Mouse (Mus musculus): ENCODE data around the gene Pigk.

The Pigk gene

DNA sequence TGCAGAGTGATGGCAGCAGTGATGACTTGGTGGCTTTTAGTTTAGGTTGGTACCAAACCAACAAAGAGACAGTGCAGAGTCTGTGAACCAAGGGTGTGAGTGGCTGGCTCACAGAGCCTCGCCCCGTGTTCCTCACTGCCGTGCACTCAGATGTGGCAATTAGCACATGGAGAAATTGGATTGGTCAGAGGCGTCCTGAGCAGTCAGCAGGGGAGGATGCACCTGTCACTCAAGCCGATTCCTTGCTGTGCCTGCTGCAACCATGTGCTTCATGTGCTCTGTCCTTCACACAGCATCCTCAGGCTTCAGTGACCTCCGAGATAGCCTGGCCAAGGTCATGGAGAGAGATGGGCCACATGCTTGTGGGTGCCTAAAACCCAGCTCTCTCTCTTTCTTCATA is 14.3 kb downstream of the Pigk start:
- no peak for DNase-seq (ENCODE audit: low read depth, low spot score)

DNA sequence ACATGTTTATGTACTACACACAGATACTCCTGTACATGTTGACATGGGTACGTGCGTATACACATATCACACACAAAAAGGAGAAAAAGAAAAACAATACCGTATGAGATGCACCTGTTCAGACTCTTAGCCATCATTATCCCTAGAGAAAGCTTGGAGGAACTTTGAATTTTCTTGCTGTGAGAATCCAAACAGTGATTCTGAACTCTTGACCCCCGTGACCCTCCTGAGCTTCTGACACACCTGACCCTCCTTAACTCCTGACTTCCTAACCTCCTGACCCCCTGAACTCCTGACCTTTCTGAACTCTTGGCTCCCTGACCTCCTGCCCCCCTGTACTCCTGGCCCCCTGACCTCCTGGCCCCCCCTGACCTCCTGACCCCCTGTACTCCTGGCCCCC is 19.1 kb downstream of the Pigk start:
- DNase-seq (ENCODE audit: low read depth, low spot score), result no peak

DNA sequence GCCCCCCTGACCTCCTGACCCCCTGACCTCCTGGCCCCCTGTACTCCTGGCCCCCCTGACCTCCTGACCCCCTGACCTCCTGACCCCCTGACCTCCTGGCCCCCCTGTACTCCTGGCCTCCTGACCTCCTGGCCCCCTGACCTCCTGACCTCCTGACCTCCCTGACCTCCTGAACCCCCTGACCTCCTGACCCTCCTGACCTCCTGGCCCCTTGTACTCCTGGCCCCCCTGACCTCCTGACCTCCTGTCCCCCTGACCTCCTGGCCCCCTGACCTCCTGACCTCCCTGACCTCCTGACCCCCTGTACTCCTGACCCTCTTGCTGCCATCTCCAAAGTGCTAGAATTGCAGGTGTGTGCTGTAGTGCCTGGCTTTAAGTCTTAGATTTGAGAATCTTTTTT is 19.6 kb downstream of the Pigk start:
- DNase-seq (ENCODE audit: low read depth, low spot score), result no peak

DNA sequence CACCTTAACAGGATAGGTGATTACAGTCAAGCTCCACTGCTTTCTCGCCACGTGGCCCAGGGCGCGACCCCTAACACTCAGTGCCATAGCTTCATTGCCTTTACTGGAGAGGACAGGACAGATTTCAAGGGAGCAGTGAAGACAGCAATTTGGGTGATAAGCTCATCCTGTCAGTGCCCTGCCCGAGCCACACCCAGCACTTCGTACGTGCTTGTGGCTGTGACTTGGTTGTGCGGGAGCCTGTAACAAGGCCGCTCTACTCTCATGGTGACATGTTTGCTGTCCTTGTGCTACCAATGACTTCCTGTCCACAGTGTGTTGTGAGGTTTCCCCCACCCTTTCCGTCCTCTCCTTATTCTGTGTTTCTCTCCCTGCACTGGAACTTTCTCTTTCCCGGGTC is 20.2 kb downstream of the Pigk start:
- DNase-seq (ENCODE audit: low read depth, low spot score), result no peak

DNA sequence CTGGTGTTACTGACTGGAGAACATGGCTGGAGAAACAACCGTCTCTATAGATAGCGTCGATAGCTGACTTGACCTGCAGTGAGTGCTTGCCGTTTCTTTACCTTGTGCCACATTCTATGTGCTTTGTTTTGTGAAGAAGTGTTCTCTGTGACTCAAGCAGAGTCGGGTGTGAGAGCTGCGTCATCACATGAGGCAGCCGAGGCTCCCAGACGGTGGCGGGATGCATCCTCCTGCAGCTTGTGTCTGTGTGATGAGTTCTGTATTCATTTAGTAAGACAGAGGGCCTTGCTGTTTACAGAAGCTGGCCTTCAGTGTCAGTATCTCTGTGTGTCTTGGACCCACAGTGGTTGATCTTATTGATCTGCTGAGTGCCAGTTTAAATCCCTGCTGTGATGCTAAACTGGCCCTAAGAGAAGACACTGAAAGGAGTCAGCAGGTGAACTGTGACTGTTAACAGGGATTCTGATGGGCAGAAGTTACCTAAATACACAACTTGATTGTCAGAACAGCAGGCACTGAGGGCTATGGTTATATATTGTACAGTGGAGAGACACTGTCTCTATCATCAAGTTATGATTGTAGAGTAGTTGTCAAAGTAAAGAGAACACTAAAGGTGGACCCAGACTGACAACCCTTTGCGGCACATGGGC is 21.8 kb downstream of the Pigk start:
- peak; percentile 38 for DNase-seq (ENCODE audit: low read depth, low spot score)

DNA sequence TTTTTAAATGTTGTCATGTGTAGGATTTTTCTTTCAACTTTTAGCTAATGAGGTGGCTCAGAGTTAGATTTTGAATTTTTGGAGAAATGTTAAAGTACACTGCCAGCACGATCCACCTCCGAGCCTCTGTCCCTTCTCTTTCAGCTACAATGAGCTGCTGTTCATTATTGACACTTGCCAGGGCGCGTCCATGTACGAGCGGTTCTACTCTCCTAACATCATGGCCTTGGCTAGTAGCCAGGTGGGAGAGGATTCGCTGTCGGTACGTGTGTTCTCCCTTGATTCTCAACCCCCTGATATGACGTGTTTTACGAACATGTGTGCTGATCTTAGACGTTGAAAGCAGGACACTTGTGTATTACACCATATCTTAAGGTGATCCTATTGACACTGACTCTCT is 30.4 kb downstream of the Pigk start:
- DNase-seq (ENCODE audit: low read depth, low spot score), result no peak

DNA sequence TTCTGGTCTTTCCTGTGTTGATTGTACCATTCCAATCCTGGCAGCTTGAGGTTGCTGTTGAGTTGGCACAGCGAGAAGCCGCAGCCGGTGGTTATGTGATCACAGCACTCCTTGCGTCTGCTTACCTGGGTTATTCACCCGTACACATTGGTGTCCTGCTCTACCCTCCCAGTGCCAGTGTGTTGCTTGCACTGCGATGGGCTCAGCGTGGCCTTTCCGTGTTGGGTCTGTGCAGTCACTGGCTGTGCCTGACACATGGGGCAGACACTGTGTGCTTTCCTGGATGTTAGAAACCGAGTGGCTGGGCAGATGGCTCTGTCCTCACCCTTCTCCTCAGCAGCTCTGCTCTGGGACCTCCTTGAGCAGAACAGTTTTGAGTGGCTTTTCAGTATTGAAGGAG is 31.7 kb downstream of the Pigk start:
- no peak for DNase-seq (ENCODE audit: low read depth, low spot score)

DNA sequence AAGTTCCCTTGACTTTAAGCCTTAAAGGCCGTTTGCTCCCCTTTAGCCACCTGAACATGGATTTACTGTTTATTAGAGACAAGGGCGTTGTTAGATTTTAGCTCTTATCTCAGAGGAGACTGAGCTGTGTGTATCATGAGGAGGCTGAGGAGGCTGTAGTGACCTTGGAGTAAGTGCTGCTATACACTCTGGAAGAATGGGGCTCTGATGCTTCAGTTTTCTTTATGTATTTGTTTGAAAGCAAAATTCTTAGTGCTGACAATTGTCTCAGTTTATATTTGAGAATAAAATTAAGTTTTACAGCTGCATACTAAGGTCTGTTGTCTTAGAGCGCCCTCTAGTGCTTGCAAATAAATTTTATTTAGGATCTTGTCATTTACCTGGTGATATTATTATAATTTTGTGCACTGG is 35.6 kb downstream of the Pigk start:
- peak; percentile 46 for DNase-seq (ENCODE audit: low read depth, low spot score)

DNA sequence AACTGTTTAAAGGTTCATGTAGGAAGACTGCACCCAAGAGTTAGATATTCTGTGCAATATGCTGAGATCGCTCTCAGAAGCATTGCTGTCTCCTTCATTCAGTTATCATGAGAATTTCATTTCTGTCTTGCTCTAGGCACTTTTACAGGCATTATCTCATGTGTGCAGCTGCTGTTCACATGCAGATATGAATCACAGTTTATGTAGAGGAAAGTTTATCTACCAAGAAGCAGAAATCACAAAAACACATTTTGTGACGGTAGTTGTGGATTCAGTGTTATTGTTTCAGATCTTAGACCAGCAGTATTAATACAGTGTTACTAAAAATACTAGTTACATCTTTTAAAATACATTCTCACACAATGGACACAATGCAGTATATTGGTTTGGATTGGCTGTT is 36.0 kb downstream of the Pigk start:
- no peak for DNase-seq (ENCODE audit: low read depth, low spot score)

DNA sequence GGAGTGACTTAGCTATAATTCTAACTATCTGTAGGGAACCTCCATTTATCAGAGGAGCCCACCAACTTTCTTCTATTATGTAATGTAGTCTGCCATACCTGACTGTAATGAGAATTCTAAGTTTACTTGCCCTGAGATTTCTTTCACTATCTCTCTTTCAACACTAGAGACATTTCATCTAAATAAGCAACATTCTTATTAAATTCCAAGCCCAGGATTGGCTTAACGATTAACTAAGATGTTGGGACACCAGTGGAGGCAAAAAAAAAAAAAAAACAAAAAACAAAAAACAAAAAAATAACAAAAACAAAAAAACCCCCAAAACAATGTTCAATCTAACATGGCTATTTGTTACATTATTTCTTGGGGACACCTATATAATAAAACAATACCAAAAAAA is 39.0 kb downstream of the Pigk start:
- DNase-seq (ENCODE audit: low read depth, low spot score), result no peak

DNA sequence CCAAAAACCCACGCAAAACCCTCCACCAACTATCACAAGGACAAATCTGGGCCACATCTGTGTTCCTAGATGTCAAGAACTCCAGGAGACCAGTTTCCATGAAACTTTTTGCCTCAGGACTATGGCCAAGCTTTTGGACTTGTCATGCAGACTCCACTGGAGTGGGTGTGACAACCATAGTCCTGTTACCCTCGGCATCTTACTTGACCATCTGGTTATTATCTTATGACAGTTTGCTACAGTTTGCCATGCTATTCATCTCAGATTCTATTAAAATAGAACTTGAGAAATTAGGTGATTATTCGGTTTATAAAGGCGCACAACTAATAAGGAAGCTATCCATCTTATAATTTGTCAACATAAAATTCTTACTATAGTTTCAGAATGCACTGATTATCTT is 39.4 kb downstream of the Pigk start:
- no peak for DNase-seq (ENCODE audit: low read depth, low spot score)

DNA sequence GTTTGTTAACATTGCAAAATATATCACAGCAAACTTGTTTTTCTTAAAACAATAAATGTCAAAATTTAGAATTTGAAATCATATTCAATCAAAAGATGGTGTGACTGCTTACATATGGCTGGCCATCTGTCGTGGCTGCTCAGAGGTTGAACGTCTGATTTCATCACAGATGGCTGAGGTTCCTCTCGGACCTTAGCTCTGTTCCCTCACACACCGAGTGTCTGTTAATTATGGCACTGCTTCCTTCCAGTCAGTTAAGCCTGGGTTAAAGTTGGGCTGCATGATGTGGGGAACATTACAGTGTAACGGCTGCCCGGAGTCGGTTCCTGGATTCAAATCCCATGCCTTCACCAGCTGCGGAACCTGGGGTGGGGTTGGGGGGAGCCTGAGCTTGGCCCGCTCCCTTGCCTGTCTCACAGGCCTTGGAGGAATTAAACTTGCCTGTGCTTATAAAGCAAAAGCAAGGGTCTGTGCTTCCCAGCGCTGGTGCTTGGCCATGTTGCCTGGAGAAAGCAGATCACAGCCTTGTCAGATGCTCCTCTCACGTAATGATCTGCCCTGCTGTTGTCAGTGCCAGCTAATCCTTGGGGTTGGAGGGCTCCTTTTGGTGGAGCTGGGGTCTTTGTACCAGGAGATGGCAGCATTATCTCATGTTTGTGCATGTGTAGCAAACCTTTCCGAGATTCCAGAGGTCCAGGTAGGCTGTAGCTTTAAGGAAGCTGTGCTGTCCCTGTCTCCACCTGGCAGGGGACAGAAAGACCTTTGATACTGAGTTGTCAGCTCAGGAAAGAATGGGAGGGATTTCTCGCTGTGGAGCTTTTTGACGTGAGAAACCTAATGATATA is 40.2 kb downstream of the Pigk start:
- DNase-seq (ENCODE audit: low read depth, low spot score), result no peak

DNA sequence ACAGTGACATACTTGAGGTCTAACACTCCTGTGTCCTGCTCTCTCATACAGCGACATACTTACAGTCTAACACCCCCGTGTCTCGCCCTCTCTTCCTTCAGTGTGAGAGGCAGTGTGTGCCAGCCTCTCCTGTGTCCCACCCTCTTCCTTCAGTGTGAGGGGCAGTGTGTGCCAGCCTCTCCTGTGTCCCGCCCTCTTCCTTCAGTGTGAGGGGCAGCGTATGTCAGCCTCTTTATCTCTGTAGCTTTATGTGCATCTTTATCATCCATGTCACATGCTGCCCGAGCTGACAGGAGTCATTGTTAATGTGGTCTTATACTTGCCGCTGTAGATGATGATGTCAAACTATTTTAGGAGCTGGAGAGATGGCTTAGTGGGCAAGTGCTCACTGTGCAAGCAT is 41.6 kb downstream of the Pigk start:
- DNase-seq (ENCODE audit: low read depth, low spot score), result no peak

DNA sequence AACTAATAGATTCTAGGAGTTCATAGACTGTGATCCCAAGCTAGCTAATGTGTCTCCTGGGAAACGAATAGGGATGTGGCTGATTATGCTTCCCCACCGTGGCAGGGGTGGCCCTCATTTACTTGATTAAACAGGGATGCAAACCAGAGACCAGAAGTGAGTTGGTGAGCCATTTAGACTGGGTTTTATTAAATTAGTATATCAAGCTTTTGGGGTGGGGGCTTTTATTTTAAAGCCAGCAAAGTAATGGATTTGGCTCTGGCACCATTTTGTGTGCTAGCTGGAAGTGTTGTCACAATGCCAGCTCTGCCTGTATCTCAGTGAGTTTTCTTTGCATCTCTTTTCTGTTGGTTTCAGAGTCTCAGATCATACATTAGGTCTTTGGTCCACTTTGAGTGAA is 43.0 kb downstream of the Pigk start:
- DNase-seq (ENCODE audit: low read depth, low spot score), result no peak

DNA sequence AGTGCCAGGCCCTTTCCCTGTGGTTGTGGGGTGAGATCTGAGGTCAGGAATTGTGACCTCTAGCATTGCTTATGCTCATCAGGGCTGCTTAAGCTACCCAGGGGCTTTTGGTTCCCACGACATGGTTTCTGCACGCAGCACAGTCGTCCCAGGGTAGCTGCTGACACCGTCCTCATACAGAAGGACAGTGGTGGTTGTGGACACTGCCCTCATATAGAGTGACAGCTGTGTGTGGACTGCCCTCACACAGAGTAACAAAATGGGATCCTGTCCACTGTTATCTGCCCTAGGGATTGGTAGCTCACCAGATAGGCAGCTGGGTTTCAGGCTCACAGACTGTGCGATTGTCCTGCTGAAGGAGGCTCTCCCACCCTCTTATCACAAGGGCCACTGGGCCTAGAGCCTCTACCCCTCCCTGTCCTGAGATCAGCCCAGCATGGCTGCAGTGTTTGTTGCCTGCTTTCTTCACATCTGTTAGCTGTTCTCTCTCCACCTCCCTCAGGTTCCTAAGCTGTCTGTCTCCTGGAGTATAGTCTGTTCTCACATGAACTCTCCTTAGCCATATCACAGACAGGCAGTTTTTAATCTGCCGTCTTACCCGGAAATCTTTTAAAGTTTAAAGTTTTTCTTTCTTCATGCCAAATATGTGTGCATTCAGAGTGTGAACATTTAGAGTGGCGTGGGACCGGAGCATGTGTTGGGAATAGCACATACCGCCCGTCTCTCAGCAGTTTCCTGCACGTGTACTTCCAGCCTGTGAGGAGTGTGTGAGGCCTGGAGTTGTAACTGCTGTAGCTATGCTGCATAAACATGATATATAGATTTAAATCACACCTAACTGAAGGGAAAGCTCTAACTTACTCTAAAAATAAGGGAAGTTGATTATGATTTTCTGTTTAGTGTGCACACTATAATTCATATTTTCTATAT is 43.8 kb downstream of the Pigk start:
- DNase-seq (ENCODE audit: low read depth, low spot score), result no peak

DNA sequence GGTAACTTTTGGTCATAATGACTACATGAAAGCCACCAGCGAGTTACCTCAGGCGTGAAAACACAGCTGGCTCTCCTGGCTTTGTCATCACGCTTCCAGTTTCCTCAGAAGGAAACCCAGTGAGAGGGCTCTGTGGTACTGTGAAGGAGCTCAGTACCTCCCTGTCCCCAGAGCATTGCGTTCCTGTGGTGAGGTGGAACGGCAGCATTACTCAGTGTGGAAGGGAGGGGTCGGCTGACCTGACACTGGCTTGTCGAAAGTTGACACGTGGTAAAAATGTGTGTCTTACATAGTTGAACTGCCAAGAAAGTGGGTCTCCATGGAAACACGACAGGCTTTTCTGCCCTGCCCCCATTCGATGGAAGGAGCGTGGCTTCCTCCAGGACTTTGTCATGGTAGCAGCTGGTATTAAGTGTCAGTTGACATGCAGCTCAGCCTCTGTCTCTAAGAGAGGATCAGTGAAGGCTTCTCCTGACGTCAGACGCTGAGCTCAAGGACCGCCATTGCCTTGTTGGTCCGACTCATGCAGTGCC is 44.7 kb downstream of the Pigk start:
- DNase-seq (ENCODE audit: low read depth, low spot score), result no peak

DNA sequence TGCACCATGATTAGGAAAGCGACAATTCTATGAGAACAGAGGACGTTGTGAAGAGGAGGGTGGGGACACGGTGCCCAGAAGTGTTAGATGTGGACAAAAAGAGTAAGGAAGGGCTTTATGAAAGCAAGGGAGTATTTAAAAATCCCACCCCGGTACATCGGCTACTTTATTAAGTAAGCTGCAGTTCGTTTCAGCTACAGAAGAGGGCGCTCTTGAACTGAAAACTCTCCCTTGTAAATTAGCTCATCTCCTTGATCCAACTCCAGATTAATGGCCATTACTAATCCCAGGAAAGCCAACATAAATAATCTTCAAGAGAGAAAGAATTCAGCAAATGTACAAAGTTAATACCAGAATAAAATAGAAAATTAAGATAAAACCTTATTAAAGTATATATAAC is 47.2 kb downstream of the Pigk start:
- peak; percentile 44 for DNase-seq (ENCODE audit: low read depth, low spot score)

DNA sequence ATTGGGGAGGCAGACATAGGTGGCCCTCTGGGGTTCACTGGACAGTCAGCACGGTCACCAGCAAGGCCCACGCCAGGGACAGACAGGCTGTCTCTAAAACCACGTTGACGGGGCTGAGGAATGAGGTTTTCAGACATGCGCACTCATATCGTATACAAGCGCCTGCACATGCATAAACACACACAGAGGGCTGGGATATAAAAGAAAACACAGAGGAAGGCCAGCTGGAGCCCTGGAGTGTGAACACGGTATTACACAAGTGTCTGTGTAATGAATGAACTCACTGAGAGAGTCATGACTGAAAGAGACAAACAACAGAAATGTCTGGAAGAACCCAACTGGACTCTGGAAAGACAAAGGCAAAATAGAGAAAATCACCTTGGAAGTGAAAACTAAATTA is 47.8 kb downstream of the Pigk start:
- DNase-seq (ENCODE audit: low read depth, low spot score), result no peak

DNA sequence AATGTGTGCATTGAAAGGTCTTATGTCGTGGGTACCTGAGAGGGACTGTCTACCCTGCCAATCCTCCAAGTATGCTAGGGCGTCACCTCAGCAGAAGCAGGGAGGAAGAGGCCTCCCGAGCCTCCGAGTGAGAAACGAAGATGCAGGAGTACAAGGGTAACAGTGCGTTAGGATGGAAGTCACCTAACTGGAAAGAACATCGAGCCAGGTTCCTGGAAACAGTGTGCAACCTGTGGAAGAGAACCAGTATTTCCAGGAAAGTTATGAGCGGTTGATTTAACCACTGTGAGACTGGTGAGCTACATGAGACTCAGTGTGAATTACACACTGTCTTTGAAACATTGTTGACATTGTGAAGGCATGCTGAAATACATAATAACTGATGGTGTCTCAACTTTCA is 48.4 kb downstream of the Pigk start:
- no peak for DNase-seq (ENCODE audit: low read depth, low spot score)

DNA sequence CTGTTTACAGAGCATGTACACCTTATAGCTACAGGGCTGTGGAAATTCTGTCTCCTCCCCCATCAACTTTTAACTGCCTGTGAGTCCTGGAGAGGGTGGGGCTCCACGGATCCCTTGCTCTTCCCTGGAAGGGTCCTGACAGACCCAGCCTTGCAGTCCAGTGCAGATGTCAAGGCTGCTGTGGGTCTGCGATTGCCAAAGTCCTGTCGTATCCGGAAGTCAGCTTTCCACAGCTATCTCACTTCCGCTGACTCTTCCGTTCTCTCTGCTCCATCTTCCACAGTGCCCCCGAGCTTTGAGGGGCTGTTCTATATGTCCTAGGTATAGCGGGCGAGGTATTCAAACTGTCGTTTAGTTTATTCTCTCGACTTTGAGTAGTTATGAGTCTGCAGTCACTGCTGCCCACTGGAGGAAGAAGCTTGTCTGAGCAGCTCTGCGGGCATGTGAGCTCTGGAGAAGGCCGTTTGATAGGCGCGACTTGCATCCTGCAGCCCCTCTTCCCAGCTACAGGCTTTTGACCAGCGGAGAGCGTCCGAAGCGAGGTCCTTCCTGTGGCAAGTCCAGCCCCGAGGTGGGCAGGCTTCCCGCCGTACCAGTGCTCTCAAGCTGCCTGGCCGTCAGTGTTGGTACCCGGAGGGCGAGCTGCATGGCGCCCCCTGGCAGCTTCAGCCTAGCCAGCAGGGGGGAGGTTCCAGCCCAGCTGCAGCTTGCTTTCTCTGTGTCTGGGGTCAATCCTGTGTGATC is 49.4 kb downstream of the Pigk start:
- peak; percentile 29 for DNase-seq (ENCODE audit: low read depth, low spot score)

DNA sequence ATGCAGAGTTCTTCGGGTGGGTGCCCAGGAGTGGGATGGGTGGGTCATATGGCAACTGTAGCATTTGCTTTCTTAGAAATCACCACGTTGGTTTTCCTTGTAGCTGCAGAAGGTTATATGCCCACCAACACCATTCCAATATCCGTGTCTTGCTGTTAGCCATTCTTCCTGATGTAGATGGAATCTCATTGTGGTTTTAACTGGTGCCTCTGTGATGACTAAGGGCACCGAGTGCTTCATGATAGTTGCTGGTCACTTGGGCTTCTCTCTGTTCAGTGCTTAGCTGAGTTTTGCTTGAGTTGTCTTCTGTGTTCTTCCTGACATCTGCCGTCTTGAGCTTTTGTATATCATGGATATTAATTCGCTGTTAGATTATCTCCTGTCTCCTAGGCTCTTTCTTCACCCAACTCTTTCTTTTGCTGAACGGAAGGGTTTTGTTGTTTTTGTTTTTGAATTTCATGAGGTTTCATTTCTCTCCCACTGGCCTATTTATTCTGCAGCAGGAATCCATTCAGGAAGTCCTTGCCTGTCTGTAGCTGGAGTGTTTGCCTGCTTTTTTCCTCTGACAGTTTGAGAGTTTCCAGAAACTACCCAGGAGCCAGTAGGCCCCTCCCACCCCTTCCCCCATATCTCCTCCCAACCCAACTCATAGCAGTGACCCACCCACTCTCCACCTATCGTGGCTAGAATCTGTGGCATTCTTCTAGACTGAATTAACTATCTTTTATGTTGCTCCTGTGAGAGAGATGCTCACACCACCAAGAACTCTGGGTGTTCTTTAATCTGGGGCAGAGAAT is 50.8 kb downstream of the Pigk start:
- DNase-seq (ENCODE audit: low read depth, low spot score), result no peak

Measured in ES-CJ7 (cell line).